Mouse (Mus musculus) lung, adult 2 months (tissue): Measurements from ENCODE around the gene Dnajc5. TPM values are rescaled to one million over a fixed set of nuclear protein-coding genes. Genes with fewer than 3 reads are reported as not detected.

Experiments
- DNase-seq: peaks from one replicate; pipeline ENCODE4 v3.0.0; 2022
- H3K4me1 ChIP-seq: fragments of 200-500 bp; 2 replicates; pipeline ENCODE4 v1.6.1; 2011; ENCODE audit warnings: low read length; ENCODE audit not compliant: control insufficient read depth, insufficient read depth
- H3K4me3 ChIP-seq: fragments of 200-500 bp; replicated peaks from 2 replicates; pipeline ENCODE3; 2011; ENCODE audit warnings: low read depth, mild to moderate bottlenecking, control low read depth, low read length; ENCODE audit errors: extremely low read depth
- CTCF ChIP-seq: fragments of 200-500 bp; IDR thresholded peaks from 2 replicates; pipeline ENCODE4 v1.5.1; 2011; ENCODE audit warnings: mild to moderate bottlenecking, low read length, control low read depth; ENCODE audit not compliant: insufficient read depth
- POLR2A ChIP-seq: fragments of 200-500 bp; IDR thresholded peaks from 2 replicates; pipeline ENCODE4 v1.6.1; 2011; ENCODE audit warnings: low read depth, mild to moderate bottlenecking, control low read depth, low read length, borderline replicate concordance; ENCODE audit errors: extremely low read depth
- WGBS: fragments of 180-500 bp; shearing (Covaris S2); methylation state at CpG from one replicate; pipeline ENCODE4 v1.1.7; 2018; 5-methylcytosine and 5-hydroxymethylcytosine counted together
- polyA plus RNA-seq: library from polyadenylated mRNA; depleted of rRNA; stranded (reverse); fragments of >200 nt; gene quantifications from 2 replicates; pipeline ENCODE4 v1.2.3, GENCODE M21; 2012

Dnajc5 gene
- polyA plus RNA-seq, 1 experiment: 76.4 TPM

DNA sequence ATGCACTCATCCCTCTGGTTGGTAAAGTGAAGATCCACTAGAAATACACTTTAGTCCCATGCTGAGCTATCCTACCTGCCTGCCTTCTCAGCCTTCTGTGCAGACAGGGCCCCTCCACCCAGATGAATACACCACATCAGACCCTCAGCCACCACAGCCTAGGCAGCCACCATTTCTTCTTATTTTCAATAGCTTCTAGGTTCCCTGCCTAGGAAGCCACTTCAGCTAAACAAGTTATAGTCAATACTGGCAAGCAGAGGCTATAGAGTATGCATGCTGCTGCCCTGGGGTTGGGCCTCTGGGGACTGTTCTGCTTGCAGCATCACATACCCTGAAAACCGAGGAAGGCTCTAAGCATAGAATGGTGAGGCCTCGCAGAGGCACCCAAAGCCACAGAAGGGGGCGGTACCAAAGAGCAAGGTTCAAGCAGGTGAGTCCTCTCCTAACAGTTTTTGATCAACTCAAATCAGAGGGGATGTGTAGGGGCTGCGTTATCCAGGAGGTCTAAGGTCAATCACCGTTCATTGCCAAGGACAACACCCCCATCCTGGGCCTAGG, 71.3 kb downstream of the Dnajc5 start, which contains the start of gene Prpf6:
Gene Prpf6, plus strand, starts transcription at position 341 of the 558 bp plus-strand sequence.
- DNase-seq: no peak
- no peaks in the 10 kb centered on the region; the same call in 1 of the 2 replicates for H3K4me1 ChIP-seq
- 23% methylated on average over 5 of the region's 5 CpGs for WGBS
- H3K4me3 ChIP-seq: peak within 1 kb of the TSS; percentile 100
- TF ChIP-seq CTCF (no peak), POLR2A (no peak)

DNA sequence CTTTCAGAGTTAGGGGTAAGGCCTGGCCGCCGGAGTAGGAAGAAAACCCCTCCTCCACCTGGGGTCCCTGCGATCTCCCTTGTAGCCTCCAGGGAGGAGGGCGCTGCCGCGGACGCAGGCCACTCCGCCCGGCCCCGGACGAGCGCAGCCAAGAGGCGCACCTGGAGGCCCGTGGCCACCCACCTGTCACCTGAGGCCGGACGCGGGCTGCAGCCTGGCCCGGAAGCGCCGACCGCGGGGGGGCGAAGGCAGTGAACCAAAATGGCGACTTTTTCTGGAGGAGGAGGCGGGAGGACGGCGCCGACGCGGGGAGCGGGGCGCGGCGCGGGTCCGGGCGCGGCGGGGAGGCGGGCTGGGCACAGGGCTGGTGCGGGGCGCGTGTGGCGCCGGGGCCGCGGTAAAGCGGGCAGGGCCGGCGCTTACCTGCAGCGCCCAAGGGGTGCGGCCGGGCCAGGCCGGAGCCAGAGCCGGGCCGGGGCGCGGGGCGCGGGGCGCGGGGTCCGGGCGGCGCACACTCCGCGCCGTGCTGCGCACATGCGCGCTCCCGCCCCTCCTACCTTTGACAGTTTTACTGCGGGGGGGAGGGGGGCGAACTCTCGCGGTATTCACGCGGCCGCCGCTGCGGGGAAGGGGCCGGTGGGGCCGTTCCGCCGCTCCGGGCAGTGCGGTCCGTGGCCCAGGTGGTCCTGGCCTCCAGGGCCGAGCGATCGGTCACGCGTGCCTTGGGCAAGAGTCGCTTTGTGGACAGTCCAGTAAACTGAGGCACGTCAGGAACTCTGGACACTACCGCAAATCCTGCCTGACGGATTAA, 72.2 kb downstream of the Dnajc5 start, which contains the start of gene Zfp512b:
Gene Zfp512b, minus strand, starts transcription at position 573 of the 811 bp plus-strand sequence.
- TF ChIP-seq POLR2A (peak; percentile 61; the same call in 1 of the 2 replicates), CTCF (no peak)
- WGBS: 1% methylated on average over 87 of the region's 97 CpGs
- H3K4me1 ChIP-seq: no peaks in the 10 kb centered on the region; the same call in 1 of the 2 replicates
- DNase-seq: peak; percentile 77
- H3K4me3 ChIP-seq: peak within 1 kb of the TSS; percentile 100

DNA sequence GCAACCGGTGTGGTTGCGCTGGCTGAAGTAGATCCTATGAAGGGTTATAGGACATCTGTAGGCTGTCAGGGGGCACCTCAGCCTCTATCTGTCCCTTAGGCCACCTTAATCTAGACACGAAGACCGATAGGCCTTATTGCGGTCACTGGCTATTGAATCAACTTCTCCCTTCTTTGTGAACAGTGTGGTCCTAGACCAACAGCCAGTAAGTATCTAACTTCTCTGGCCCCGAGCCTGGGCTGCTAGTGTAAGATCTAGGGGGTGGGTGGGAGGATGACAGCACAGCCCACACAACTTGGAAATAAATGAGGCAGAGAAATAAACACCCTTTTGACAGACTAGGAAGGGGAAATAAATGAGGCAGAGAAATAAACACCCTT, 72.7 kb downstream of the Dnajc5 start:
- under 1% methylated on average over 6 of the region's 6 CpGs for WGBS
- peak overlapping the region; percentile 100 for H3K4me3 ChIP-seq
- H3K4me1 ChIP-seq: no peaks in the 10 kb centered on the region; the same call in 1 of the 2 replicates
- peak; percentile 60 for DNase-seq
- TF ChIP-seq CTCF (no peak), POLR2A (no peak; the same call in 1 of the 2 replicates)

DNA sequence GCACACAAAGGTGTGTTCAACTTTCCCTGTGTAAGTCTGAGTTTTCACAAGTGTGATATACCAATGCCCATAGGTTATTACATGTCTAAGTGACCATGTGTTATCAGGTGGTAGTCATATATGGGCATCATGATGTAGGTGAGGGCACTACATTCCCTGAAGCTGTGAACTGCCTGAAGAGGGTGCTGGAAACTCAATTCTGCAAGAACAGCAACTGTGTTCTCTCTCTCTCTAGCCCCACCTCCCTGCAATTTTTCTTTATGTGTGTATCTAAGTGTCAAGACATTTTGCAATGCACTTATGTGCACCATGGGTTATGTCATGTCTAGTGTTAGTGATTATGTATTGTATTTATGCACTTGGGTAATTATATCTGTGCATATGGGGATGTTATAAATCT, 73.7 kb downstream of the Dnajc5 start:
- H3K4me3 ChIP-seq: no peak overlapping the region
- no peaks in the 10 kb centered on the region; the same call in 1 of the 2 replicates for H3K4me1 ChIP-seq
- no peak for TF ChIP-seq POLR2A
- no peak for DNase-seq

DNA sequence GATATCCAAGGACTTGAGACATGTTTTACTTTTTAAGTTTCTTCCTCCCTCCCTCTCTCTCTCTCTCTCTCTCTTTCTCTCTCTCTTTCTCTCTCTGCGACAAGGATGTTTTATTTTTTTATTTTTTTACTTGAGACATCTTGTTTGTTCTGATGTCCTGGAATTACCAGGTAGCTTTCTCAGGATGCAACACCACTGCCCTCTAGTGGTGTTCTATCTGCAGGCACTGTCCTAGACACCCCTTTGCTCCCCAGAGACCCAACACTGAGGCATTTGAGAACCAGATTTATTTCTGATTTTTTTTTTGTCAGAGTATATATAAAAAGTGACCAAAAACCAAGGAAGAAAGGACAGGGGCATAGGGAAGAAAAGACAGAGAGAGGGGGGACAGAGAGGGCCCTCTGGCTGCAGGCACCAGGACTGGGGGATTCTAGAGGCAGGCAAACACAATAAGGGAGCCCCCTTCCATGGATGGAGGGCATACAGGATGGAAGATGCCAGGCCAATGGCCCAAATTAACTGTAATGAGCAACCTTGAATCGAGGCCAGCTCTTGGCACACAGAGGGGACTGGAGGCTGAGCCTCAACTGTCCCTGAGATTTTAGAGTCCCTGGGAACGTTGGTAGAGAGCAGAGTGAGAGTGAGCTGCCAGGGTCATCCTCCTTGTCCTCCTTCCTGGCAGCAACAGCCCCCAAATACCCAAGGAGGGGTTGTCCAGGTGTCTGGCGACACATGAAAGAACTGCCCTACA, 74.8 kb downstream of the Dnajc5 start:
- Histone ChIP-seq H3K4me1 (no peaks in the 10 kb centered on the region; the same call in 1 of the 2 replicates), H3K4me3 (no peak overlapping the region)
- 68% methylated on average over 4 of the region's 4 CpGs for WGBS
- DNase-seq: no peak
- TF ChIP-seq POLR2A (no peak), CTCF (peak; percentile 64)

DNA sequence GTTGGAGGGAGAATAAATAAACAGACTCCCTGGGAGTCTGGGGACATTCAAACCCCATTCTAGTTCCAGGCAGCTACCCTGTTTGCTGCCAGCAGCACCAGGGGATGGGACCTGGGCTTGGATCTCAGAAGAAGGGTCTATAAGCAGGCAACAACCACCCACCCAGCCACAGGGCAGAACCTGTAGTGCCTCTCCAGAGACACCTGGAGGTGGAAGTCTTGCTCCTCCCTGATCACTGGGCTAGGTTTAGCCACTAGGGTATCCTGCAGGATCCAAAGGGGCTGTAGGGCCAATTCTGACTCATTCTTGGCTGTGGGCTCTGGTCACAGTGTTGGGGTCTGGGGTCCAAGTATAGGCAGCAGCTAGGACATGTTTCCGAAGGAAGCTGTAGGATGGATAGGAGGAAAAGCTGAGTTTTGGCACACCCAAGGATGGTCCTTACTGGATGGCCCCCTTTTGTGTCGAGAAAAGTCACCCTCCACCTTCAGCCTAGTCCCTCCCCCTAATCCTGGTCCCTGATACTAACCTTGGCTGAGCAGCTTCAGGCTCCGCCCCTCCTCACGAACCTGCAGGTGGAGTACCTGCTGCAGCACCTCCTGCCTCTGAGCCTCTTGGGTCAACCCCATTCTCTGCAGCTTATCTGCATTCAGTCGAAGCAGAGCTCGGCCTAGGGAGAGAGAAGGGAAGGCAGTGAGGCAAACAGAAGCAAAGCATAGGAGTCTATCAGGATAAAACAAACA, 76.1 kb downstream of the Dnajc5 start:
- TF ChIP-seq POLR2A (no peak), CTCF (no peak)
- WGBS: 54% methylated on average over 6 of the region's 6 CpGs
- Histone ChIP-seq H3K4me1 (no peaks in the 10 kb centered on the region; the same call in 1 of the 2 replicates), H3K4me3 (no peak overlapping the region)
- no peak for DNase-seq

DNA sequence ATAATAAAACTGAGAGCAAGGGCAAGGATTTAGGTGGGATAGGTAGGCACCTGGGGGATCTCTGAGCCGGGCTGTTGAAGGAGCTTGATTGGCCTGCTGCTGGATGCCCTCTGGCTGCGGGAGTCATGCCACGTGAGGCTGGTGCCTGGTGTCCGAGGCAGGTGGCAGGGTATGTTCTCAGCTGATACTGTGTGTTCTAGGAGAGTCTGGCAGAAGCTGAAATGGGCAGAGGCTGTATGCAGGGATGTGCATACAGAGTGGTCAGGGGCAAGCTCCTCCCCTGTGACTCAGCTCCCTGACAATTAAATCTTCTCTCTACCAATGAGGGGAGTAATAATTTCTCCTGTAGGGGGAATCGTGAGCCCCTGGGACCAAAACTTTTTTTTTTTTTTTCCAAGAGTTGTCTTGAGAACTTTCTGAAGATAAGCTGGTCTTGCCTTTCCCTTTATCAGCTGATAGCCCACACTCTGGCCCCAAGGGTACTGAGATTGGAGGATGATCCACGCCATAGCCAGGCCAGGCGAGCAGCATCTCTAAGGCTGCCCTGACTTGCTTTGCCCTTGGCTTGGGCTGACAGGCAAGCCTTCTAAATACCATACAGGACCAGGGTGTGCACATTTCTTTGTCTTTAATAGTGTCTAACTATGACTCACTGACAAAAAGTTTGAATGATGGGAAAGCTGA, 77.2 kb downstream of the Dnajc5 start:
- 70% methylated on average over 7 of the region's 7 CpGs for WGBS
- TF ChIP-seq CTCF: no peak
- TF ChIP-seq POLR2A: no peak
- no peak for DNase-seq
- Histone ChIP-seq H3K4me3 (no peak overlapping the region), H3K4me1 (peaks cover 2% of the 10 kb centered on the region; the same call in 1 of the 2 replicates)

DNA sequence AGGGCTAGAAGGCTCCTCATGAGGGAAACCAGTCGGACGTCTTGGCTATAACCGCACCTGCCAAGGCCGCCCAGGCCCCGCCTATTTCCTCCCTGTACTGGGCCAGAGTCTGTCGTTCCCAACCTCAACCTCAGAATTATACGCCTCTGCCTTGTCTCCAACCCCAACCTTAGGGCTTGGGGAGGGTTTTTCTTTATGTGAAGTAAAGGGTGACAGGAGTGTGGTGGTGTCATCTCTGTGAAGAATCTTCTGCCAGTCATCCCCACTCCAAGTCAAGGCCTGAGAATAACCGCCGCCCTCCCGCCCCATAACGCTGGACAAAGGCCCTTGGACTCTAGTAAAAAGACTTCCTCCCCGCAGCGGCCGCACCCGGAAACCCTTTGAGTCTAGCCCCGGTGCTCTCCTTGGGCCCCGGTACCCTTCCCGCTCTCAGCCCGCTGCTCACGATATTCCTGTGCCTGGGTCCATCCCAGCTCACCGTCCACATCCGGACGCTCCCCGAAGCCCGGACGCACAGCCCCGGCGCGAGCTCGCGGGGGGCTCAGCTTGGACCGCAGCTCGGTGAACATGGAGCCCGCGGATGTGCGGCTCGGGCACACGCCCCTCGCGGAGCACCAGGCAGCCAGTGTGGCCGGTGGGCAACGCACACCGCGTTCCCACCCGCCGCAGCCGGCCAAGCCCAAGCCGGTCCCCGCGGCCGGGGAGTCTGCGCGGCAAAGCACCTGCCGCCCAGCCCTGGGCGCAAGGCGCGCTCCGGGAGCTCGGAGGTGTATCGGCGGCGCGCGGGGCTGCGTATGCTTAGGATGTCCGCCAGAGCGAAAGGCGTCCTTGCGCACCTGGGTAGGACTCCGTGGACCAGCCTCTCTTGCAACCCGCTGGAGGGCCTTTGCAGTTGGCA, 78.4 kb downstream of the Dnajc5 start, which contains the start of gene Samd10:
Gene Samd10, minus strand, starts transcription at position 759 of the 898 bp plus-strand sequence.
- TF ChIP-seq CTCF (no peak), POLR2A (peak; percentile 31; the same call in 1 of the 2 replicates)
- 2% methylated on average over 71 of the region's 71 CpGs for WGBS
- Histone ChIP-seq H3K4me1 (peaks cover 2% of the 10 kb centered on the region; the same call in 1 of the 2 replicates), H3K4me3 (peak within 1 kb of the TSS; percentile 61)
- peak; percentile 72 for DNase-seq
